Mouse (Mus musculus): ENCODE data around the gene Rassf7. TPM values are rescaled to one million over a fixed set of nuclear protein-coding genes. Genes with fewer than 3 reads are reported as not detected.
A peak's percentile ranks its signal among the peaks of the same experiment; 100 is the strongest.

Gene Rassf7
- not detected in 2 replicates for polyA plus RNA-seq (2012; ENCODE audit: insufficient read depth, insufficient read length, low replicate concordance, missing spikeins)

GRCm38 (mm10) chr7:141215101-141215879 lies at the start of gene Rassf7:
Rassf7 (plus strand) TSS chr7:141215860.
- no peak within 1 kb of the TSS for H3K27ac ChIP-seq (ENCODE audit: insufficient read depth, low read depth, low read length)
- 3% methylated on average over 41 of the region's 41 CpGs for WGBS

GRCm38 (mm10) chr7:141167901-141168517 lies 47.7 kb upstream of the Rassf7 start:
- Histone ChIP-seq H3K4me3 (ENCODE audit: insufficient read depth, low read depth, low read length) (peak overlapping the region; percentile 45), H3K27ac (ENCODE audit: insufficient read depth, low read depth, low read length) (no peak overlapping the region), H3K4me1 (ENCODE audit: control insufficient read depth, insufficient read depth, low read length) (peaks cover 9% of the 10 kb centered on the region)
- TF ChIP-seq POLR2A (IDR thresholded peaks at IDR 0.05; ENCODE audit: insufficient read depth, low read depth, low read length): no peak
- TF ChIP-seq CTCF (IDR thresholded peaks at IDR 0.05; ENCODE audit: insufficient read depth, low read depth, low read length): no peak
- WGBS: 28% methylated on average over 7 of the region's 7 CpGs

More at GRCm38 (mm10) chr7:141215101-141215879, at the start of gene Rassf7:
- no peak for TF ChIP-seq CTCF (IDR thresholded peaks at IDR 0.05; ENCODE audit: insufficient read depth, low read depth, low read length)
- TF ChIP-seq POLR2A (IDR thresholded peaks at IDR 0.05; ENCODE audit: insufficient read depth, low read depth, low read length): no peak
- peak within 1 kb of the TSS; percentile 53 for H3K4me3 ChIP-seq (ENCODE audit: insufficient read depth, low read depth, low read length)
- H3K4me1 ChIP-seq (ENCODE audit: control insufficient read depth, insufficient read depth, low read length): peaks cover 16% of the 10 kb centered on the region

GRCm38 (mm10) chr7:141168518-141168953 lies 47.1 kb upstream of the Rassf7 start:
- 11% methylated on average over 22 of the region's 22 CpGs for WGBS
- Histone ChIP-seq H3K4me1 (ENCODE audit: control insufficient read depth, insufficient read depth, low read length) (peaks cover 9% of the 10 kb centered on the region), H3K27ac (ENCODE audit: insufficient read depth, low read depth, low read length) (no peak overlapping the region), H3K4me3 (ENCODE audit: insufficient read depth, low read depth, low read length) (peak overlapping the region; percentile 45)
- no peak for TF ChIP-seq POLR2A (IDR thresholded peaks at IDR 0.05; ENCODE audit: insufficient read depth, low read depth, low read length)
- TF ChIP-seq CTCF (IDR thresholded peaks at IDR 0.05; ENCODE audit: insufficient read depth, low read depth, low read length): no peak

GRCm38 (mm10) chr7:141169300-141169699 lies 46.4 kb upstream of the Rassf7 start:
- WGBS: 27% methylated on average over 1 of the region's 1 CpGs
- TF ChIP-seq CTCF (IDR thresholded peaks at IDR 0.05; ENCODE audit: insufficient read depth, low read depth, low read length) (no peak), POLR2A (IDR thresholded peaks at IDR 0.05; ENCODE audit: insufficient read depth, low read depth, low read length) (no peak)
- Histone ChIP-seq H3K4me3 (ENCODE audit: insufficient read depth, low read depth, low read length) (no peak overlapping the region), H3K4me1 (ENCODE audit: control insufficient read depth, insufficient read depth, low read length) (peaks cover 9% of the 10 kb centered on the region), H3K27ac (ENCODE audit: insufficient read depth, low read depth, low read length) (no peak overlapping the region)

- H3K4me1 ChIP-seq (ENCODE audit: control insufficient read depth, insufficient read depth, low read length): peaks cover 9% of the 10 kb centered on the region
- no peak overlapping the region for H3K27ac ChIP-seq (ENCODE audit: insufficient read depth, low read depth, low read length)
- no peak overlapping the region for H3K4me3 ChIP-seq (ENCODE audit: insufficient read depth, low read depth, low read length)
- TF ChIP-seq CTCF (IDR thresholded peaks at IDR 0.05; ENCODE audit: insufficient read depth, low read depth, low read length) (no peak), POLR2A (IDR thresholded peaks at IDR 0.05; ENCODE audit: insufficient read depth, low read depth, low read length) (no peak)
These were observed 45.8 kb upstream of the Rassf7 start for GRCm38 (mm10) chr7:141169866-141170265.

- Histone ChIP-seq H3K27ac (ENCODE audit: insufficient read depth, low read depth, low read length) (peak within 1 kb of the TSS; percentile 92), H3K4me1 (ENCODE audit: control insufficient read depth, insufficient read depth, low read length) (peaks cover 9% of the 10 kb centered on the region), H3K4me3 (ENCODE audit: insufficient read depth, low read depth, low read length) (peak within 1 kb of the TSS; percentile 79)
- TF ChIP-seq POLR2A (IDR thresholded peaks at IDR 0.05; ENCODE audit: insufficient read depth, low read depth, low read length) (peak; percentile 98), CTCF (IDR thresholded peaks at IDR 0.05; ENCODE audit: insufficient read depth, low read depth, low read length) (0 out of 2 replicates have a peak, but pooled peaks have one; percentile 12)
- WGBS: 1% methylated on average over 55 of the region's 55 CpGs
These were observed 43.3 kb upstream of the Rassf7 start, which contains the start of gene Rnh1 for GRCm38 (mm10) chr7:141172116-141173006. Rnh1 (minus strand) TSS chr7:141172857.

GRCm38 (mm10) chr7:141173323-141173850 lies 42.3 kb upstream of the Rassf7 start:
- 67% methylated on average over 5 of the region's 5 CpGs for WGBS
- no peak for TF ChIP-seq POLR2A (IDR thresholded peaks at IDR 0.05; ENCODE audit: insufficient read depth, low read depth, low read length)
- TF ChIP-seq CTCF (IDR thresholded peaks at IDR 0.05; ENCODE audit: insufficient read depth, low read depth, low read length): no peak
- H3K4me3 ChIP-seq (ENCODE audit: insufficient read depth, low read depth, low read length): no peak overlapping the region
- H3K4me1 ChIP-seq (ENCODE audit: control insufficient read depth, insufficient read depth, low read length): peaks cover 2% of the 10 kb centered on the region
- peak overlapping the region; percentile 92; the same call in 1 of the 2 replicates for H3K27ac ChIP-seq (ENCODE audit: insufficient read depth, low read depth, low read length)

- Histone ChIP-seq H3K4me3 (ENCODE audit: insufficient read depth, low read depth, low read length) (no peak overlapping the region), H3K4me1 (ENCODE audit: control insufficient read depth, insufficient read depth, low read length) (no peaks in the 10 kb centered on the region; the same call in 1 of the 2 replicates), H3K27ac (ENCODE audit: insufficient read depth, low read depth, low read length) (no peak overlapping the region)
- no peak for TF ChIP-seq CTCF (IDR thresholded peaks at IDR 0.05; ENCODE audit: insufficient read depth, low read depth, low read length)
- no peak for TF ChIP-seq POLR2A (IDR thresholded peaks at IDR 0.05; ENCODE audit: insufficient read depth, low read depth, low read length)
- 77% methylated on average over 4 of the region's 4 CpGs for WGBS
These were observed 40.6 kb upstream of the Rassf7 start for GRCm38 (mm10) chr7:141175068-141175467.

Data from olfactory bulb, adult 2 months (tissue).